Mouse (Mus musculus): ENCODE data around the gene Gtsf2.
"Not testable (repeated sequence)": the region's sequence is repeated elsewhere in the genome, so short reads cannot be mapped to it uniquely, and the experiment has no call there.

The Gtsf2 gene

GRCm38 (mm10) chr15:103448369-103448768 is at the start of gene Gtsf2:
Gene Gtsf2, minus strand, starts transcription at chr15:103448469.
- no peak for DNase-seq

DNA sequence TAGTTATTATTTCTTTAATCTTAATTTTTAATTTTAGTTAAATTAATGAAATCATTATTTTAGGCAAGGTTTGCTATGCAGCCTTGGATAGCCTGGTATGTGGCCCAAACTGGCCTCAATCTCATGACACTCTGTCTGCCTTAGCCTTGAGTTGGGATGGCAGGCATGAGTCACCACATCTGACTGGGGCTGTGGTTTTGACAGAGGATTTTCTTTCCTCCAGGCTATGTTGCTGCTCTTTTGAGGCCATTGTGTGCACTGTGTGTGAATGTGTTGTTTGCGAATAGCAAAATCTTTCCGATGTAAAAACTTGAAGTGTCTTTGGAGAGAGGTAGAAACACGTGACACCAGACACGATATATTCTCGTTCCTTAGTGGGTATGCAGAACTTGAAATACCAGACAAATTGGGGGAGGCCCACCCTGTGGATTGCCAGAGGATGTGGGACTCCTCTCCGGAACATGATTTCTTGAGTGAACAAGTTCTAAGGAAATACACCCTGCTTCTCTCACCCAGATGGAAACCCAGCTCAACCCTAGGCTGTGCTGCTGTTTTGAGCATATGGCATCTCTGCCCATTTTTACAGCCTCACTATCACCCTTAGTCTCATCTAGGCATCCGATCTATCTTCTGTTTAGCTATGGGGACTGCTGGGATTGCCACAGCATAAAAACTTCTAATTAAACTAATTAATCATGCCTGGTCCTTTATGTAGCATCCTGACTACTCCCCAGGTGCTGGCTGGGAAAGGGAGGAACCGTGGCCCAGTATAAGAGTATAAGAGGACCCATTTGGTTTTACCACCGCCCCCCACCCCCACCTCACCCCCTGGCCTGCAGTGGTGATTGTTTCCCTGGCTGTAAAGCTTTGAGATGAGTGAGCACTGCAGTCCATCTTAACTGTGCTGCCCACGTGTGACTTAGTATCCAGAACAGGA is 48.2 kb upstream of the Gtsf2 start:
- no peak for DNase-seq

- DNase-seq: no peak
These were observed 40.1 kb upstream of the Gtsf2 start for GRCm38 (mm10) chr15:103488336-103488735.

- DNase-seq: no peak
These were observed 38.4 kb upstream of the Gtsf2 start for GRCm38 (mm10) chr15:103486658-103487057.

- DNase-seq: no peak
These were observed 36.8 kb upstream of the Gtsf2 start for GRCm38 (mm10) chr15:103485106-103485505.

DNA sequence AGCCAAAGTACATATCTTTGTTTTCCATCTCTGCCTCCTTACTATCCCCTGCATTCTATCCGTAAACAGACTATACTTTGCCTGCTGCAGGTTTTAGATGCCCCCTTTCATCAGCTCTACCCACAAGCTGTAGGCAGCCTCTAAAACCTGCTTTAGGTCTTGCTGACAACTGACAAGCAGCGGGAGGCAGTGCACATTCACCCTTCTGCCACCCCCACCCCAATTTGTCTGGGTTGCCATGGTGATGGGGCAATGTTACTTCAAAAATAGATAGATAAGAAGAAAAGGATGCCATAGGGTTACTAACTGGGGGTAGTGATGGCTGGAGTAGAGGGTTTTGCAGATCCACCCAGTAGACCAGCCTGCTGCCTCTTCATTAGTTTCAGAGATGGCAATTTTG is 36.2 kb upstream of the Gtsf2 start:
- DNase-seq: no peak

GRCm38 (mm10) chr15:103482488-103482887 is 34.2 kb upstream of the Gtsf2 start:
- DNase-seq: no peak

DNA sequence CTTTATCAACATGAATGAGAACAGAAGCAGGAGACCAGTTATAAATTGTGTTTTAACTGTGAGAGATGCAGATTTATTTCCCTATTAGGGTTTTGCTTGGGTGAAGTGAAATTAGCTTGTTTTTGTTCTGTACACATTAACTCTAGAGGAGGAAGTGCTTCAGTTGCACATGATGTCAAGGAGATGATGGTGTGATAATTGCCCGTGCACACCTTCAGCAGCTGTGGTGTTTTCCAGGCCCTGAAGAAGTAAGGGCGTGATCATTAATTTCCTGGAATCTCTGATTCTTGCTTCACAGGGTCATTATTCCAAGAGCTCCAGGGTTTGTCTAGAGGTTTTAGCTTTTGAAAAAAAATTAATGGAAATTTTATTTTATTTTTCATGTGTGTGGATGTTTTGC is 31.9 kb upstream of the Gtsf2 start:
- no peak for DNase-seq

DNA sequence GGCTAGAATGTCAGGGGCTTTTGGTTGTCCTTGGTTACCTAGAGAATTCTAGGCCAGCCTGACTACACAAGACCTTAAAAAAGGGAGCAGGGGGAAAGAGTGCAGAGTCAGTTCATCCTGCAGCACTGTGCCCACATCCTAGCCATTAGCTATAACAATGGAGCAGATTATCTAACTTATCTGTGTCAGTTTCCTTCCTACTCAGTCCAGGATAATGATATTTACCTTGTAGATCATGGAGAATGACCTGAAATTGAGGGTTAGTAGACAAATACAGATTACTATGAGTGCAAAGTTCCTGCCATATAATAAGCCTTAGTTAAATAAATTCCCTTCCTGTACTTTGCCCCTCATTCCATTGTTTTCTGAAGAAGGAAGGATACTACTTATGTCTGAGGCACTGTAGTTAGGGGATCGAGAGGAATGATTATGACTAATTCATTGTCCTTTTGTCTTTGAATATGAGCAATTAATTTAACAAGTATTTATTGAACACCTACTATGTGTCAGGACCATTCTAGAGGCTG is 30.9 kb upstream of the Gtsf2 start:
- DNase-seq: no peak

DNA sequence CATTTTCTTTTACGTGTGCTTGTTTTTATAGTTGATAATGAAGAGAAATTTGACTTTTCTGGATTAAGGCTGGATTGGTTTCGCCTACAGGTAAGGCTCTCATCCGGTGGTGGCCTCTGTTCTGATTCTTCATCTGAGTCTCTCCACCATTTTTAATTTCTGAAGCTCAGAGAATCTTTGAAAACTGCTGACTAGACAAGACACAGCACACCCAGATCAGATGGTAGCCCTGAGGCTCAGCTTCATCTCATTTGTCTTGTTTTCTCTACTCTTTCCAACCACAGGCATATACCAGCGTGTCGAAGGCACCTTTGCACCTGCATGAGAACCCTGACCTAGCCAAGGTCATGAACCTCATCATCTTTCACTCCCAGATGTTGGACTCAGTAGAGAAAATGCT is 25.5 kb upstream of the Gtsf2 start:
- no peak for DNase-seq

GRCm38 (mm10) chr15:103473182-103473581 is 24.9 kb upstream of the Gtsf2 start:
- no peak for DNase-seq

DNA sequence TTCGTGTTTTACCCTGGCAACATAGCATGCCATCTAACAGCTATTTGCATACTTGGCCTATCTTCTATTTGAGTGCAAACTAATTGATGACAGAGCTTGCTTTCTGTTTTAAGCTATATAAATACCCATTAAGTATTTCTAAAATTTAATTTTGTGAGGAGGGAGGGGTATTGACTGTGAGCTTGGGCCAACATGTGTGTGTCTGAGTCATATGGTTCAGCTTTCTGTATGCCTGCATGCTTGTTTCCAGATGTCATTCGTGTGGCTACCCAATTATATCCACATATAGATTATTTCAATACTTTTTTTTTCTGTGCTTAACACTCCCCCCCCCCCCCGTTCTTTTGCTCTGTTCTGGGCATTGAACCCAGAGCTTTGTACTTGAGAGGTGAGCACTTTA is 24.0 kb upstream of the Gtsf2 start:
- no peak for DNase-seq

GRCm38 (mm10) chr15:103471488-103472194 is 23.4 kb upstream of the Gtsf2 start:
- DNase-seq: no peak

- DNase-seq: no peak
These were observed 14.4 kb upstream of the Gtsf2 start for GRCm38 (mm10) chr15:103462539-103463261.

DNA sequence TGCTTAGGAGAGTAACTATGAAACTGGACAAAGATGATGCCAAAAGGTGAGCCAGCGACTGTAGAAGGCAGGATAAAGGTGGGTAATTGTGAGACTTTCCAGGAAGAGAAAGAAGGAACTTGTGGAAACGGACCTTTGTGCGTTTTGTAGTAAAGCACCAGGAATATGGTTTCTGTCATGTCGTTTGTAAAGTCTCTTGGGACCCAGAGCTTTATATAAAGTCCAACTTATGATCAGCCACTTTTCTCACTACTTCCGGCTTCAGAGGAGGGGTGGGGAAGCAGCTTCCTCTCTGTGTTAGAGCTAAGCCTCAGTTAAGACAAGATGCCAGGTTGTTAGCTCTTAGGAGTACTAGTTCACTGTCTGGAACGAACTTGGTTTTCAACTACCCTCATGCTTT is 6.2 kb upstream of the Gtsf2 start:
- DNase-seq: no peak

- no peak for DNase-seq
These were observed 5.4 kb upstream of the Gtsf2 start, which contains the start of gene Nckap1l for GRCm38 (mm10) chr15:103453551-103454218. Gene Nckap1l, plus strand, starts transcription at chr15:103453794.

- not testable (repeated sequence) for DNase-seq
These were observed 2.3 kb downstream of the Gtsf2 start for GRCm38 (mm10) chr15:103445966-103446365.

- no peak for DNase-seq
These were observed 18.0 kb downstream of the Gtsf2 start, which contains the start of gene Gtsf1 for GRCm38 (mm10) chr15:103430241-103430640. Gene Gtsf1, minus strand, starts transcription at chr15:103430470.

GRCm38 (mm10) chr15:103427017-103427416 is 21.3 kb downstream of the Gtsf2 start:
- no peak for DNase-seq

GRCm38 (mm10) chr15:103405586-103405985 is 42.7 kb downstream of the Gtsf2 start:
- DNase-seq: not testable (repeated sequence)

DNA sequence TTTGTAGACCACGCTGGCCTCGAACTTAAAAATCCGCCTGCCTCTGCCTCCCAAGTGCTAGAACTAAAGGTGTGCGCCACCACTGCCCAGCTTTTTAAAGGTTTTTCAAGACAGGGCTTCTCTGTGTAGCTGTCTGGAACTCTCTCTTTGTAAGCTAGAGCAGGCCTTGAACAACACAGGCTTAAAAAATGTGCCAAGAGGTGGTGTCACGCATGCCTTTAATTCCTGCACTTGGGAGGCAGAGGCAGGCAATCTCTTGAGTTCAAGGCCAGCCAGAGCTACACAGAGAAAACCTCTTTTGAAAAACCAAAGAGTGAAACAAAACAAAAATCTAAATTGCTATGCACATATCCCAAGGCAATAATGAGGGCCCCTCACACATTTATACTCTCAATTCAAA is 46.9 kb downstream of the Gtsf2 start:
- no peak for DNase-seq

DNA sequence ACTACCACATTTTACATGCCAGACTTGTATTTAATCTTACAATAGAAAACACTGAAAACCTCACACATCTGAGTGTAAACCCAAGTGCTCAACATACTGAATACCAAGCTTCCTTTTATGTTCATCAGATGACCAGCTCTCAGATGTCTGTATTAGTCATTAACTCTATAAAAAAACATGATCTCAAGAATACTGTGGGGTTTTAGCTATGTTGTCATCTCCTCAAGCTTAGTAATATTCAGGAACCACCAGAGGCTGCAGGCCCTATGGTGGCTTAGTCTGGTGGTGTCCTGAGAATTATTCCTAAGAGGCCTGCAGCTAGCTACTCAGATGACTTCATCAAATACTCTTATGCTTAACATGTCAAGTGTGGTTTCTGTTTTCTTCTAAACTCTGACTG is 54.7 kb downstream of the Gtsf2 start:
- DNase-seq: no peak

Measured in cerebellum, adult 11-12 months (tissue).